Mouse (Mus musculus) CH12.LX (cell line): Measurements from ENCODE around the gene Tbc1d22a.

Source experiments
- CHD2 ChIP-seq: IDR thresholded peaks from 2 replicates; pipeline ENCODE4 v1.6.1; 2011; ENCODE audit warnings: low read length, improper control_type of control experiment
- CTCF ChIP-seq, 2 experiments: IDR thresholded peaks in 1 of 2; conservative IDR thresholded peaks in 1 of 2; 2 replicates each; pipeline ENCODE4 v1.5.1; 2011 to 2012; ENCODE audit warnings: low read depth in 2 of 2, low read length in 2 of 2, improper control_type of control experiment in 1 of 2, inconsistent platforms in 1 of 2, mild to moderate bottlenecking in 1 of 2, moderate library complexity in 1 of 2
- POLR2A ChIP-seq: IDR thresholded peaks from 2 replicates; pipeline ENCODE4 v1.6.1; 2011; ENCODE audit warnings: low read depth, mild to moderate bottlenecking, improper control_type of control experiment, low read length
- UBTF ChIP-seq: IDR thresholded peaks from 2 replicates; pipeline ENCODE4 v1.6.1; 2012; ENCODE audit warnings: low read depth, mild to moderate bottlenecking, inconsistent platforms, low read length, improper control_type of control experiment, moderate library complexity

DNA sequence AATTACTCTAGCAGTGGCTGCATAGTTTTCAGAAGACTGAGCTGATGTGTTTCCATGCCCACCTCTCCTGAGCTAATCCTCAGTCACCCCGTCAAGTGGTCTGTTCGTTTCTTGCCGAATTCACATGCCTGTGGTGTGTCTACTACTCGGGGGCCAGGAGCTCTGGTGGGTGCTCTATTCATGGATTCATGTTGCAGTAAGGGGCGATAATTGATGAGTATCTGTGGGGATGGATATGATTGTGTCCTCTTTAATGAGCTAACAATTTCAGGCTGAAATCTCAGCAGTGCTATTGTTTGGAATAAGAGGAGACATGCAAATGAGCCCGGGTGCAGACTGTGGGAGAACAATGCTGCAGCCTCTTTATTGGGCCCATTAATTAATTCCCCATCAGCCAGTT, 201.7 kb downstream of the Tbc1d22a start:
- TF ChIP-seq POLR2A (no peak), CHD2 (no peak), UBTF (no peak), CTCF (conservative IDR thresholded peaks at IDR 0.05 in 1 of 2, IDR thresholded peaks at IDR 0.05 in 1 of 2; ENCODE audit: low read depth in 2 of 2, low read length in 2 of 2) (no peak)
